In the genomic region with DNA sequence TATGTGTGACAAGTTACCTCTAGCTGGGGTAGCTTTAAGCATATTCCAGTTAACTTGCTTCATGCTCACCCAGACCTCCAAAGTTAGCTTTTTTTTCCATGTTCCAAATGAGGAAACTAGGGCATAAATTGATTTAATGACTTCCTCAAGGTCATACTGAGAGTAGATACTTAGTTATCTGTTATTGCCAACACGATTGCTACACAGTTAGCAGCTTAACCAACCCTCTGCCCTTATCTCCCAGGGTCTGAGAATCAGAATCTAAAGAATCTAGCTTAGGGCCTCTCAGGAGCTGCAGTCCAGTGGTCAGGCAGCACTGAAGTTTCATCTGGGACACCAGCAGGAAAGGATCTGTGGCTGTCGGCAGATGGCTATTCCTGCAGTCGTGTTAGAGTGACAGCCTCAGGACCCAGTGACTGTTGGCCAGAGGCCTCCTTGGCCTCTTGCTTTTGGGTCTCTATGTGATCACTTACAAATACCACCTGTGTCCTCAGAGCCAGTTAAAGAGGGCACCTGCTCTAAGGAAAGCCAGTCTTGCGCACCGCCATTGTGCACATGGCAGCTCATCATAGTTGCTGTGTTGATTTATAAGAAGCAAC, we compare ENCODE assay signal across 13 mouse cellular contexts.
A peak's percentile ranks its signal among the peaks of the same experiment; 100 is the strongest.
DNase-seq lines count a peak whose midpoint lies in the region; ATAC-seq lines count a peak whose summit lies in the region.
"Had no signal": no experiment of that assay in that cellular context is flagged by ENCODE, and none has a peak within 500 bp of the region (broad histone marks: within the 10 kb centered on the region; RNA-seq: fewer than 3 reads in every experiment).

No protein-coding gene starts in this region.

- no peaks in the 10 kb centered on the region for H3K36me3 ChIP-seq in hindbrain, embryonic 13.5 days
- H3K36me3 ChIP-seq in hindbrain, embryonic 12.5 days = no peaks in the 10 kb centered on the region
- no peaks in the 10 kb centered on the region for H3K36me3 ChIP-seq in stomach, embryonic 15.5 days
- H3K36me3 ChIP-seq: heart, embryonic 13.5 days; limb, embryonic 12.5 days; neural tube, embryonic 13.5 days had no signal

- H3K4me2 ChIP-seq in hindbrain, embryonic 13.5 days = no peak overlapping the region
- no peak overlapping the region for H3K4me2 ChIP-seq in hindbrain, embryonic 12.5 days (replicated peaks)
- H3K4me2 ChIP-seq in stomach, embryonic 15.5 days = 0 out of 2 replicates have a peak overlapping the region, but pooled peaks have one; percentile 4
- H3K4me2 ChIP-seq: heart, embryonic 13.5 days; limb, embryonic 12.5 days; neural tube, embryonic 13.5 days had no signal

- no peak overlapping the region for H3K27ac ChIP-seq in hindbrain, embryonic 13.5 days
- no peak overlapping the region for H3K27ac ChIP-seq in hindbrain, embryonic 12.5 days
- H3K27ac ChIP-seq in stomach, embryonic 15.5 days = peak overlapping the region; percentile 54; the same call in 1 of the 2 replicates
- H3K27ac ChIP-seq: limb, embryonic 12.5 days; neural tube, embryonic 13.5 days had no signal

- WGBS in hindbrain, embryonic 13.5 days = 64% methylated on average over 5 of the region's 5 CpGs
- 78% methylated on average over 5 of the region's 5 CpGs for WGBS in hindbrain, embryonic 12.5 days
- 60% methylated on average over 5 of the region's 5 CpGs for WGBS in stomach, embryonic 15.5 days

- H3K27me3 ChIP-seq in hindbrain, embryonic 13.5 days = 0 out of 2 replicates have a peak, but pooled peaks cover 7% of the 10 kb centered on the region
- no peaks in the 10 kb centered on the region for H3K27me3 ChIP-seq in hindbrain, embryonic 12.5 days
- H3K27me3 ChIP-seq in stomach, embryonic 15.5 days (replicated peaks) = no peaks in the 10 kb centered on the region
- H3K27me3 ChIP-seq: heart, embryonic 13.5 days; neural tube, embryonic 13.5 days had no signal

- peaks cover 22% of the 10 kb centered on the region for H3K4me1 ChIP-seq in hindbrain, embryonic 13.5 days (replicated peaks)
- H3K4me1 ChIP-seq in hindbrain, embryonic 12.5 days = peaks cover 15% of the 10 kb centered on the region
- H3K4me1 ChIP-seq in stomach, embryonic 15.5 days = peaks cover 12% of the 10 kb centered on the region; the same call in 1 of the 2 replicates

- ATAC-seq in hindbrain, embryonic 13.5 days (ENCODE audit: low FRiP score) = no peak
- no peak for ATAC-seq in hindbrain, embryonic 12.5 days (ENCODE audit: low FRiP score)
- ATAC-seq in stomach, embryonic 15.5 days (ENCODE audit: insufficient read depth, low FRiP score, low read depth) = no peak

- DNase-seq in lung, postnatal 10 days = peak; percentile 31
- no peak for DNase-seq in lung, postnatal 14 days
- DNase-seq in cerebellum, adult 9-11 months = peak; percentile 50
- no peak for DNase-seq in ovary, adult 18-20 months (ENCODE audit: low spot score)
- DNase-seq: adrenal gland, postnatal 14 days; kidney, adult 18-20 months had no signal

- no peaks in the 10 kb centered on the region for H3K9me3 ChIP-seq in hindbrain, embryonic 13.5 days
- H3K9me3 ChIP-seq in hindbrain, embryonic 12.5 days (replicated peaks) = no peaks in the 10 kb centered on the region
- H3K9me3 ChIP-seq in stomach, embryonic 15.5 days = no peaks in the 10 kb centered on the region
- H3K9me3 ChIP-seq: heart, embryonic 13.5 days; limb, embryonic 12.5 days; neural tube, embryonic 13.5 days had no signal

- H3K9ac ChIP-seq in hindbrain, embryonic 13.5 days = peak overlapping the region; percentile 40
- H3K9ac ChIP-seq in hindbrain, embryonic 12.5 days = no peak overlapping the region
- no peak overlapping the region for H3K9ac ChIP-seq in stomach, embryonic 15.5 days
- H3K9ac ChIP-seq: heart, embryonic 13.5 days; limb, embryonic 12.5 days; neural tube, embryonic 13.5 days had no signal

- no peak overlapping the region for H3K4me3 ChIP-seq in hindbrain, embryonic 13.5 days
- H3K4me3 ChIP-seq in hindbrain, embryonic 12.5 days = no peak overlapping the region
- H3K4me3 ChIP-seq in stomach, embryonic 15.5 days (replicated peaks) = no peak overlapping the region
- H3K4me3 ChIP-seq: erythroblast, embryonic 14.5 days; heart, embryonic 13.5 days; limb, embryonic 12.5 days; neural tube, embryonic 13.5 days had no signal

Comparison
In these comparisons a context has a peak if more than half of its experiments do, and no peak if none do; other contexts are left out.
1. DNase-seq: peak in lung, postnatal 10 days (single experiment) and cerebellum, adult 9-11 months (single experiment); none in lung, postnatal 14 days (single experiment) and ovary, adult 18-20 months (single experiment).